Mouse (Mus musculus) lung, postnatal 4 days (tissue): ENCODE results near the gene Cdadc1.

Experiments used
- DNase-seq, 2 experiments: peaks; one replicate each; pipeline ENCODE4 v3.0.0; 2021

The Cdadc1 gene

GRCm38 (mm10) chr14:59612920-59613625 is 15.3 kb upstream of the Cdadc1 start:
- DNase-seq, result peak; percentile 64 to 72

- no peak for DNase-seq
Observed at GRCm38 (mm10) chr14:59607021-59607420, 9.3 kb upstream of the Cdadc1 start.

- DNase-seq, result peak in 1 of 2 experiments; percentile 71
Observed at GRCm38 (mm10) chr14:59605671-59606353, 8.1 kb upstream of the Cdadc1 start.

GRCm38 (mm10) chr14:59604002-59604645 is 6.4 kb upstream of the Cdadc1 start:
- DNase-seq, result peak in 1 of 2 experiments; percentile 28

- DNase-seq, result no peak
Observed at GRCm38 (mm10) chr14:59598260-59598627, 485 bp upstream of the Cdadc1 start.

GRCm38 (mm10) chr14:59594988-59595387 is 2.8 kb downstream of the Cdadc1 start:
- no peak for DNase-seq

GRCm38 (mm10) chr14:59592593-59592992 is 5.2 kb downstream of the Cdadc1 start:
- no peak for DNase-seq

GRCm38 (mm10) chr14:59591901-59592300 is 5.9 kb downstream of the Cdadc1 start:
- DNase-seq, result no peak

GRCm38 (mm10) chr14:59590614-59591013 is 7.1 kb downstream of the Cdadc1 start:
- DNase-seq, result peak in 1 of 2 experiments; percentile 44

- no peak for DNase-seq
Observed at GRCm38 (mm10) chr14:59576385-59576784, 21.4 kb downstream of the Cdadc1 start.

GRCm38 (mm10) chr14:59566756-59567155 is 31.0 kb downstream of the Cdadc1 start:
- no peak for DNase-seq

GRCm38 (mm10) chr14:59557886-59558285 is 39.9 kb downstream of the Cdadc1 start:
- DNase-seq, result no peak

- no peak for DNase-seq
Observed at GRCm38 (mm10) chr14:59557071-59557470, 40.7 kb downstream of the Cdadc1 start.

- peak in 1 of 2 experiments; percentile 85 for DNase-seq
Observed at GRCm38 (mm10) chr14:59555928-59556531, 41.7 kb downstream of the Cdadc1 start.

- no peak for DNase-seq
Observed at GRCm38 (mm10) chr14:59555018-59555417, 42.7 kb downstream of the Cdadc1 start.

- DNase-seq, result no peak
Observed at GRCm38 (mm10) chr14:59554025-59554424, 43.7 kb downstream of the Cdadc1 start.

- no peak for DNase-seq
Observed at GRCm38 (mm10) chr14:59551956-59552355, 45.8 kb downstream of the Cdadc1 start.

GRCm38 (mm10) chr14:59550841-59551240 is 46.9 kb downstream of the Cdadc1 start:
- DNase-seq, result peak in 1 of 2 experiments; percentile 37

- peak in 1 of 2 experiments; percentile 48 for DNase-seq
Observed at GRCm38 (mm10) chr14:59549106-59549505, 48.7 kb downstream of the Cdadc1 start.

GRCm38 (mm10) chr14:59548532-59548931 is 49.2 kb downstream of the Cdadc1 start:
- DNase-seq, result no peak

- DNase-seq, result no peak
Observed at GRCm38 (mm10) chr14:59547530-59547929, 50.2 kb downstream of the Cdadc1 start.

- DNase-seq, result no peak
Observed at GRCm38 (mm10) chr14:59546162-59546880, 51.4 kb downstream of the Cdadc1 start.

GRCm38 (mm10) chr14:59543956-59544355 is 53.8 kb downstream of the Cdadc1 start:
- no peak for DNase-seq
